Mouse (Mus musculus) MEL-GATA-1-ER (cell line): ENCODE measurements at regions not wholly inside any gene's neighbourhood (a gene's known extent, or its start where the extent isn't known, plus 50 kb on each side); places are given as distances from the start of the nearest gene placed in this dataset.

ENCODE experiments used
- DNase-seq: peaks from one replicate; pipeline ENCODE4 v3.0.0-alpha.2; 2012; ENCODE audit warnings: low read depth; ENCODE audit errors: extremely low read depth

- no peak for DNase-seq
Observed at GRCm38 (mm10) chr9:41238395-41239096, 77.0 kb upstream of the Ubash3b start.

GRCm38 (mm10) chr9:41237265-41237664 lies 75.8 kb upstream of the Ubash3b start:
- no peak for DNase-seq

GRCm38 (mm10) chr9:41229225-41229582 lies 67.7 kb upstream of the Ubash3b start:
- DNase-seq = no peak

- DNase-seq = peak; percentile 31
Observed at GRCm38 (mm10) chr9:41228425-41229224, 67.1 kb upstream of the Ubash3b start.

GRCm38 (mm10) chr9:41223406-41223805 lies 61.9 kb upstream of the Ubash3b start:
- no peak for DNase-seq

GRCm38 (mm10) chr9:41222346-41223015 lies 61.0 kb upstream of the Ubash3b start:
- no peak for DNase-seq

GRCm38 (mm10) chr9:41221110-41221790 lies 59.8 kb upstream of the Ubash3b start:
- no peak for DNase-seq

GRCm38 (mm10) chr9:41220105-41220669 lies 58.7 kb upstream of the Ubash3b start:
- no peak for DNase-seq

- no peak for DNase-seq
Observed at GRCm38 (mm10) chr9:41218702-41219101, 57.2 kb upstream of the Ubash3b start.

- DNase-seq = no peak
Observed at GRCm38 (mm10) chr9:41216248-41216647, 54.8 kb upstream of the Ubash3b start.

GRCm38 (mm10) chr9:41215026-41215425 lies 53.5 kb upstream of the Ubash3b start:
- DNase-seq = no peak

GRCm38 (mm10) chr9:41212943-41213529 lies 51.5 kb upstream of the Ubash3b start:
- no peak for DNase-seq

- no peak for DNase-seq
Observed at GRCm38 (mm10) chr9:41212303-41212901, 50.9 kb upstream of the Ubash3b start.

- no peak for DNase-seq
Observed at GRCm38 (mm10) chr9:41211865-41212302, 50.4 kb upstream of the Ubash3b start.
